Mouse (Mus musculus) liver, embryonic 14.5 days (tissue): ENCODE data around the gene Rpl23a. TPM values are rescaled to one million over a fixed set of nuclear protein-coding genes. Genes with fewer than 3 reads are reported as not detected.
A peak's percentile ranks its signal among the peaks of the same experiment; 100 is the strongest.

Experiments used
- ATAC-seq: fragments of 200-750 bp; cut with Nextera tagmentation; 2 replicates; pipeline ENCODE4 v1.8.0; 2017; ENCODE audit warnings: moderate number of reproducible peaks, mild to moderate bottlenecking, moderate library complexity; ENCODE audit not compliant: insufficient read depth
- DNase-seq, 3 experiments: peaks; one replicate each; pipeline ENCODE4 v3.0.0-alpha.2; 2012 to 2013; ENCODE audit warnings: low read depth in 3 of 3, low spot score in 3 of 3
- H3K27ac ChIP-seq: fragments of 300-500 bp; sonication (generic); 2 replicates; pipeline ENCODE4 v1.5.1; 2014; ENCODE audit warnings: moderate library complexity, mild to moderate bottlenecking, control low read depth, inconsistent platforms
- H3K27me3 ChIP-seq: fragments of 300-500 bp; sonication (generic); 2 replicates; pipeline ENCODE4 v1.6.1; 2014; ENCODE audit warnings: mild to moderate bottlenecking, low read length, moderate library complexity; ENCODE audit not compliant: control insufficient read depth, insufficient read depth
- H3K36me3 ChIP-seq: fragments of 300-500 bp; sonication (generic); replicated peaks from 2 replicates; pipeline ENCODE4 v1.6.1; 2014; ENCODE audit warnings: low read depth; ENCODE audit not compliant: control insufficient read depth, insufficient read depth
- H3K4me1 ChIP-seq, 2 experiments: fragments of 200-500 bp in 1 of 2; fragments of 300-500 bp in 1 of 2; sonication (generic) in 1 of 2; replicated peaks; 2 replicates each; pipeline ENCODE4 v1.6.1; 2012 to 2014; ENCODE audit warnings: antibody characterized with exemption in 1 of 2, inconsistent platforms in 1 of 2, low read length in 1 of 2; ENCODE audit not compliant: control insufficient read depth in 2 of 2, insufficient read depth in 2 of 2
- H3K4me2 ChIP-seq: fragments of 300-500 bp; sonication (generic); 2 replicates; pipeline ENCODE4 v1.6.1; 2014; ENCODE audit warnings: low read depth, mild to moderate bottlenecking, control low read depth, moderate library complexity
- H3K4me3 ChIP-seq, 2 experiments: fragments of 200-500 bp in 1 of 2; fragments of 300-500 bp in 1 of 2; sonication (generic) in 1 of 2; 2 replicates each; pipeline ENCODE4 v1.5.1; 2012 to 2014; ENCODE audit warnings: low read depth in 2 of 2, low read length in 2 of 2, mild to moderate bottlenecking in 2 of 2, control low read depth in 1 of 2, inconsistent platforms in 1 of 2, moderate library complexity in 1 of 2; ENCODE audit not compliant: insufficient read depth in 1 of 2
- H3K9ac ChIP-seq: fragments of 300-500 bp; sonication (generic); replicated peaks from 2 replicates; pipeline ENCODE4 v1.6.1; 2014; ENCODE audit warnings: mild to moderate bottlenecking, control low read depth, moderate library complexity
- H3K9me3 ChIP-seq: fragments of 300-500 bp; sonication (generic); 2 replicates; pipeline ENCODE4 v1.6.1; 2016; ENCODE audit warnings: low read length, mixed read lengths; ENCODE audit not compliant: control insufficient read depth
- CTCF ChIP-seq: IDR thresholded peaks from 2 replicates; pipeline ENCODE4 v1.5.1; 2016; ENCODE audit warnings: antibody characterized with exemption, low read depth, control low read depth
- EP300 ChIP-seq: IDR thresholded peaks from 2 replicates; pipeline ENCODE4 v1.6.1; 2016; ENCODE audit warnings: antibody characterized with exemption, low read depth
- WGBS: fragments of 180-500 bp; shearing (Covaris S2); extraction: QIAGEN DNeasy Blood & Tissue Kit; methylation state at CpG from one replicate; pipeline ENCODE4 v1.1.7; 2014; ENCODE audit not compliant: insufficient replicate concordance; 5-methylcytosine and 5-hydroxymethylcytosine counted together
- microRNA-seq: library from miRNA; unstranded; fragments of <30 nt; microRNA quantifications from one replicate; pipeline ENCODE4, GENCODE M21; 2016
- polyA plus RNA-seq, 2 experiments: library from polyadenylated mRNA; depleted of rRNA in 1 of 2; stranded (reverse) in 1 of 2; unstranded in 1 of 2; fragments of >200 nt; fragmentation: Nextera tagmentation in 1 of 2; extraction: Ambion mirVana in 1 of 2; gene quantifications; 2 replicates each; pipeline versions ENCODE4 v1.2.1 to v1.2.3; 2012 to 2014

The Rpl23a gene
- polyA plus RNA-seq, 2 experiments, result 1,100 to 1,347 TPM

DNA sequence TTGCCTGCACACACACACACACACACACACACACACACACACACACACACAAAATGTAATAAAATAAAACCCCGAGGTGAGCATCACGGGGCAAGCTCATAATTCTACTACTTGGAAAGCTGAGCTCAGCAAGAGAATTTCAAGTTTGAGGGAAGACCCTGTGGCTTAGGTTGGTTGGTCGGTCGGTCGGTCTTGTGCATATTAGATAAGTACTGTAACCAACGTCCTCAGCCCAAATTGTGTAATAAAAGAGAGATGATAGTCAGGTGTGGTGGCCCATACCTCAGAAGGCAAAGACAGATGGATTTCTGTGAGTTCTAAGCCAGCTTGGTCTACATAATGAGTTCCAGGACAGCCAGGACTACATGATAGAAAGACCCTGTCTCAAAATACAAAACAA lies 49.5 kb downstream of the Rpl23a start:
- peak overlapping the region; percentile 27 for H3K27ac ChIP-seq
- no peaks in the 10 kb centered on the region for H3K27me3 ChIP-seq
- 0 out of 2 replicates have a peak overlapping the region, but pooled peaks have one; percentile 15 for H3K4me2 ChIP-seq
- TF ChIP-seq EP300, result no peak
- TF ChIP-seq CTCF, result no peak
- H3K4me3 ChIP-seq, result no peak overlapping the region
- no peaks in the 10 kb centered on the region for H3K9me3 ChIP-seq
- peak; percentile 35; the same call in 1 of the 2 replicates for ATAC-seq
- 21% methylated on average over 6 of the region's 6 CpGs for WGBS
- DNase-seq, result no peak
- peaks cover 21 to 41% of the 10 kb centered on the region in 2 experiments for H3K4me1 ChIP-seq
- H3K9ac ChIP-seq, result no peak overlapping the region
- H3K36me3 ChIP-seq, result no peaks in the 10 kb centered on the region

Small RNAs within 50 kb of the gene (microRNA-seq; reads per million reads assigned to microRNA genes)
- gene Mir7653, result 3.4 reads per million

Other genes starting within 250 kb of the Rpl23a start
- gene Phf12, start 200.8 kb downstream of the Rpl23a start, polyA plus RNA-seq (2012; rRNA removed), result 19.0 and 19.2 TPM in 2 replicates
- 4.3 and 5.7 TPM in 2 replicates for gene Phf12, start 200.8 kb downstream of the Rpl23a start, polyA plus RNA-seq (2014; fragmentation: Nextera tagmentation; extraction: Ambion mirVana)
- 8.6 and 9.4 TPM in 2 replicates for gene Dhrs13, start 151.3 kb downstream of the Rpl23a start, polyA plus RNA-seq (2012; rRNA removed)
- 17.3 and 17.8 TPM in 2 replicates for gene Dhrs13, start 151.3 kb downstream of the Rpl23a start, polyA plus RNA-seq (2014; fragmentation: Nextera tagmentation; extraction: Ambion mirVana)
- gene Flot2, start 145.7 kb downstream of the Rpl23a start, polyA plus RNA-seq (2012; rRNA removed), result 17.9 and 18.3 TPM in 2 replicates
- 16.7 and 20.4 TPM in 2 replicates for gene Flot2, start 145.7 kb downstream of the Rpl23a start, polyA plus RNA-seq (2014; fragmentation: Nextera tagmentation; extraction: Ambion mirVana)
- 9.8 and 10.2 TPM in 2 replicates for gene Eral1, start 103.2 kb downstream of the Rpl23a start, polyA plus RNA-seq (2012; rRNA removed)
- gene Eral1, start 103.2 kb downstream of the Rpl23a start, polyA plus RNA-seq (2014; fragmentation: Nextera tagmentation; extraction: Ambion mirVana), result 14.9 and 16.6 TPM in 2 replicates
- 2.5 and 3.1 TPM in 2 replicates for gene Fam222b, start 88.9 kb downstream of the Rpl23a start, polyA plus RNA-seq (2012; rRNA removed)
- 3.8 and 4.1 TPM in 2 replicates for gene Fam222b, start 88.9 kb downstream of the Rpl23a start, polyA plus RNA-seq (2014; fragmentation: Nextera tagmentation; extraction: Ambion mirVana)
- 35.1 and 39.9 TPM in 2 replicates for gene Traf4, start 18.0 kb downstream of the Rpl23a start, polyA plus RNA-seq (2012; rRNA removed)
- gene Traf4, start 18.0 kb downstream of the Rpl23a start, polyA plus RNA-seq (2014; fragmentation: Nextera tagmentation; extraction: Ambion mirVana), result 17.1 and 18.0 TPM in 2 replicates
- 9.8 and 10.6 TPM in 2 replicates for gene Nek8, start 6.9 kb downstream of the Rpl23a start, polyA plus RNA-seq (2012; rRNA removed)
- 7.4 and 7.8 TPM in 2 replicates for gene Nek8, start 6.9 kb downstream of the Rpl23a start, polyA plus RNA-seq (2014; fragmentation: Nextera tagmentation; extraction: Ambion mirVana)
- 47.4 and 69.6 TPM in 2 replicates for gene Tlcd1, start 6.9 kb downstream of the Rpl23a start, polyA plus RNA-seq (2012; rRNA removed)
- 44.9 and 50.5 TPM in 2 replicates for gene Tlcd1, start 6.9 kb downstream of the Rpl23a start, polyA plus RNA-seq (2014; fragmentation: Nextera tagmentation; extraction: Ambion mirVana)
- gene Rab34, start 4.8 kb upstream of the Rpl23a start, polyA plus RNA-seq (2012; rRNA removed), result 7.1 and 7.7 TPM in 2 replicates
- 11.3 and 12.4 TPM in 2 replicates for gene Rab34, start 4.8 kb upstream of the Rpl23a start, polyA plus RNA-seq (2014; fragmentation: Nextera tagmentation; extraction: Ambion mirVana)
- 0.08 and 0.16 TPM in 2 replicates for gene Proca1, start 9.8 kb upstream of the Rpl23a start, polyA plus RNA-seq (2012; rRNA removed)
- gene Proca1, start 9.8 kb upstream of the Rpl23a start, polyA plus RNA-seq (2014; fragmentation: Nextera tagmentation; extraction: Ambion mirVana), result 0.23 TPM in 1 of 2 replicates, not detected in the other
- 31.6 and 34.3 TPM in 2 replicates for gene Sdf2, start 62.2 kb upstream of the Rpl23a start, polyA plus RNA-seq (2012; rRNA removed)
- gene Sdf2, start 62.2 kb upstream of the Rpl23a start, polyA plus RNA-seq (2014; fragmentation: Nextera tagmentation; extraction: Ambion mirVana), result 30.7 and 30.8 TPM in 2 replicates
- 7.4 and 8.4 TPM in 2 replicates for gene Supt6, start 62.4 kb upstream of the Rpl23a start, polyA plus RNA-seq (2012; rRNA removed)
- gene Supt6, start 62.4 kb upstream of the Rpl23a start, polyA plus RNA-seq (2014; fragmentation: Nextera tagmentation; extraction: Ambion mirVana), result 7.4 and 7.8 TPM in 2 replicates
- 17.3 and 20.5 TPM in 2 replicates for gene 2610507B11Rik, start 78.2 kb upstream of the Rpl23a start, polyA plus RNA-seq (2012; rRNA removed)
- 26.5 and 32.8 TPM in 2 replicates for gene 2610507B11Rik, start 78.2 kb upstream of the Rpl23a start, polyA plus RNA-seq (2014; fragmentation: Nextera tagmentation; extraction: Ambion mirVana)
- gene BC030499, start 107.3 kb upstream of the Rpl23a start, polyA plus RNA-seq (2012; rRNA removed), result 0.17 and 0.25 TPM in 2 replicates
- gene BC030499, start 107.3 kb upstream of the Rpl23a start, polyA plus RNA-seq (2014; fragmentation: Nextera tagmentation; extraction: Ambion mirVana), result 0.06 TPM in 1 of 2 replicates, not detected in the other
- 27.8 and 39.7 TPM in 2 replicates for gene Spag5, start 117.9 kb upstream of the Rpl23a start, polyA plus RNA-seq (2012; rRNA removed)
- 27.6 and 31.5 TPM in 2 replicates for gene Spag5, start 117.9 kb upstream of the Rpl23a start, polyA plus RNA-seq (2014; fragmentation: Nextera tagmentation; extraction: Ambion mirVana)
- 4.2 TPM in 2 replicates for gene Aldoc, start 139.4 kb upstream of the Rpl23a start, polyA plus RNA-seq (2012; rRNA removed)
- 6.0 and 6.6 TPM in 2 replicates for gene Aldoc, start 139.4 kb upstream of the Rpl23a start, polyA plus RNA-seq (2014; fragmentation: Nextera tagmentation; extraction: Ambion mirVana)
- 19.6 and 22.0 TPM in 2 replicates for gene Pigs, start 144.8 kb upstream of the Rpl23a start, polyA plus RNA-seq (2012; rRNA removed)
- 23.5 and 26.1 TPM in 2 replicates for gene Pigs, start 144.8 kb upstream of the Rpl23a start, polyA plus RNA-seq (2014; fragmentation: Nextera tagmentation; extraction: Ambion mirVana)
- 33.5 and 40.3 TPM in 2 replicates for gene Unc119, start 159.9 kb upstream of the Rpl23a start, polyA plus RNA-seq (2012; rRNA removed)
- gene Unc119, start 159.9 kb upstream of the Rpl23a start, polyA plus RNA-seq (2014; fragmentation: Nextera tagmentation; extraction: Ambion mirVana), result 20.9 and 25.2 TPM in 2 replicates
- gene Foxn1, start 203.0 kb upstream of the Rpl23a start, polyA plus RNA-seq (2012; rRNA removed), result not detected in 2 replicates
- gene Foxn1, start 203.0 kb upstream of the Rpl23a start, polyA plus RNA-seq (2014; fragmentation: Nextera tagmentation; extraction: Ambion mirVana), result not detected in 2 replicates
- 0.02 TPM in 2 replicates for gene Slc13a2, start 238.6 kb upstream of the Rpl23a start, polyA plus RNA-seq (2012; rRNA removed)
- gene Slc13a2, start 238.6 kb upstream of the Rpl23a start, polyA plus RNA-seq (2014; fragmentation: Nextera tagmentation; extraction: Ambion mirVana), result not detected in 2 replicates